In the genomic region with DNA sequence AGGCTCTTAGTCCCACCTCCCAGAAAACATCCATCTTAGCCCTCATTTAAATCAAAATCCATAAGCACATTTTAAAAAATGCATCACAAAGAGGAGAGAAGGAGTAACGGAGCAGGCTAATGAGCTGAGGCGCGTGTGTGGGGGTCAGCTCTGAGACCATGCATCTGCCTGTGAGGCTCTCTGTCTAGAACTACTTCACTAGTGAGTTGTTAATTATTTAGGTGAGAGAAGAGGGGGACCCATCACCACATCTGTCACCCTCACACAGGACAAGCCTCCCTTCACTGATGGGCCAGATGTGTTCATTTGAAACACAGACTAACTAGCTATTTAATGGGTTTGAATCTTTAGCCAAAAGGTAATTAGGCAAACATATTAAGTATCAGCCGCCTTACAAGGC, we compare ENCODE assay signal across 26 mouse cellular contexts.
"Had no signal": no experiment of that assay in that cellular context is flagged by ENCODE, and none has a peak within 500 bp of the region (broad histone marks: within the 10 kb centered on the region; RNA-seq: fewer than 3 reads in every experiment).

No protein-coding gene starts in this region.

- ATAC-seq: hindbrain, postnatal 0 days; intestine, embryonic 16.5 days; liver, embryonic 12.5 days had no signal

- H3K36me3 ChIP-seq: hindbrain, embryonic 13.5 days; hindbrain, embryonic 15.5 days; limb, embryonic 15.5 days; liver, embryonic 12.5 days had no signal

- H3K9me3 ChIP-seq: heart, embryonic 13.5 days; heart, embryonic 15.5 days; hindbrain, embryonic 13.5 days; hindbrain, embryonic 15.5 days; kidney, embryonic 15.5 days; limb, embryonic 13.5 days; limb, embryonic 15.5 days; liver, embryonic 12.5 days had no signal

- H3K9ac ChIP-seq: heart, embryonic 13.5 days; heart, embryonic 15.5 days; hindbrain, embryonic 13.5 days; hindbrain, embryonic 15.5 days; kidney, embryonic 15.5 days; limb, embryonic 13.5 days; limb, embryonic 15.5 days; liver, embryonic 12.5 days had no signal

- H3K4me3 ChIP-seq: heart, adult 2 months; heart, embryonic 13.5 days; heart, embryonic 15.5 days; hindbrain, embryonic 13.5 days; hindbrain, embryonic 15.5 days; kidney, embryonic 15.5 days; limb, embryonic 13.5 days; limb, embryonic 15.5 days; liver, embryonic 12.5 days had no signal

- H3K4me2 ChIP-seq: heart, embryonic 11.5 days; heart, embryonic 13.5 days; heart, embryonic 15.5 days; hindbrain, embryonic 13.5 days; hindbrain, embryonic 15.5 days; kidney, embryonic 15.5 days; limb, embryonic 13.5 days; limb, embryonic 15.5 days; liver, embryonic 12.5 days had no signal

- DNase-seq: gastrocnemius, postnatal 14 days; gastrocnemius, postnatal 36 days; heart, adult 11 months; heart, adult 2 months; heart, postnatal 14 days; heart, postnatal 36 days; kidney, adult 11 months; kidney, adult 2 months; kidney, adult 9 months; kidney, postnatal 14 days; kidney, postnatal 36 days; layer of hippocampus, adult 9-11 months; layer of hippocampus, postnatal 36 days; left cerebral cortex, postnatal 4 days had no signal

- H3K27me3 ChIP-seq: heart, embryonic 13.5 days; heart, embryonic 15.5 days; hindbrain, embryonic 13.5 days; hindbrain, embryonic 15.5 days; kidney, embryonic 15.5 days; limb, embryonic 13.5 days; limb, embryonic 15.5 days; liver, embryonic 12.5 days had no signal

- H3K27ac ChIP-seq: heart, adult 2 months; heart, embryonic 13.5 days; heart, embryonic 15.5 days; hindbrain, embryonic 13.5 days; hindbrain, embryonic 15.5 days; hindbrain, postnatal 0 days; kidney, embryonic 15.5 days; kidney, postnatal 0 days; limb, embryonic 13.5 days; limb, embryonic 15.5 days; liver, embryonic 12.5 days had no signal

- H3K4me1 ChIP-seq: heart, embryonic 13.5 days; heart, embryonic 15.5 days; hindbrain, embryonic 13.5 days; hindbrain, embryonic 15.5 days; kidney, embryonic 15.5 days; limb, embryonic 13.5 days; limb, embryonic 15.5 days; liver, embryonic 12.5 days had no signal
